Mouse (Mus musculus): ENCODE measurements around the gene Il4i1.

DNA sequence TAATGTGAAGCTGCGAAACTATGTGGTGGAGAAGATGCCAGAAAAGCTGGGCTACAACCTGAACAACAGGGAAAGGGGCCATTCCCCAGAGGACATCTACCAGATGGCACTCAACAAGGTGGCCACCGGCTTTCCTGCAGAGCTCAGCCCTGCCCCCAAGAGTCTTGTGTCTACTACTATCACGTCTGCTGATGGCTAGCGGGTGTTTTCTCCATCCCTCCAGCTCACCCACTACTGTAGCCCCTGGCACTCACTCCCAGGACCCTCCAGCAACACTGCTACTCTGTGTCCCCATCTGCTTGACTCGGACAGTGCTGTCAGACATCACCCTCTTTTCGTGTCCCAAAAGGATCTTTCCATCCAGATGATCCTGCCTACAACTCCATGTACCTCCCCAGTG, 21.9 kb downstream of the Il4i1 start:
- no peak for TF ChIP-seq EP300 (IDR thresholded peaks at IDR 0.05)
- TF ChIP-seq CTCF (IDR thresholded peaks at IDR 0.05) = no peak
